Mouse (Mus musculus): ENCODE data around the gene Shf. TPM values are rescaled to one million over a fixed set of nuclear protein-coding genes. Genes with fewer than 3 reads are reported as not detected.
"Not testable (repeated sequence)": the region's sequence is repeated elsewhere in the genome, so short reads cannot be mapped to it uniquely, and the experiment has no call there.

The Shf gene
- total RNA-seq, 2 experiments from 2014 or later = 6.3 TPM; not detected in 1

DNA sequence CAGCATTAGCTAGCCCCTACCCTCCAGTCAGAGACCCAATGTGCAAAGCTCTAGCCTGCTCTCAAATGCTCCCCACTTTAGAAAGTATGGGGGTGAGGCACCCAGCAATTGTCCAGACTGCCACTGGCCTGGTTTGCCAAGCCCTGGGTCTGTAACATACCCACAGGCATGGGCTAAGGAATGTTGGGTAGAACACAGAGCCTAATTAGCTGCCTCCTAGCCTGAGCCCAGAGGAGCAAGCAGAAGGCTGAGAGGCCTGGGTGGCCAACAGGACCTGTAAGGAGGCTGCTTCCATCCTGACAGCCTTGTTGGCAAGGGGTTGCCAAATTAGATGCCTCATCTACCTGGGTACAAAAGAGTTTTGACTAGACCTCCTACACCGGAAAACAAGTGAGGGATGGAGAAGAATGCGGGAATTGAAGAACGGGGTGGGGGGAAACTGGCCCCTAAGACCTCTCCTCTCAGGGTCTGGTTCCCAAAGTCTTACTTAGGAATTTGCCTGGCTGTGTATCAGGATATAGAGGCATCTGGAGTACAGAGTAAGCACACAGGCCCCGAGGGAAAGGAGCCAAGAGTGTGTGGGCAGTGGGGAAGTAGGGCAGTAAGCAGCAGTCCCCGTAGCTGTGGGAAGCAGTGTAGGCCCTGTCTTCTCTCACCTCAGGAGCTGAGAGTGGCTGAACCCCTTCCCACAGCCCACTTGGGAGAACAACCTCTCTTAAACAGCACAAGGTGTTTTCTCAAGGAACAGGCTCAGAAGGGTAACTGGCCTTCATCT is 17.6 kb downstream of the Shf start:
- no peak for ATAC-seq (replicated peaks; ENCODE audit: low FRiP score, poor library complexity, severe bottlenecking)

- 0 out of 2 replicates have a peak, but pooled peaks have one; percentile 13 for ATAC-seq (replicated peaks; ENCODE audit: low FRiP score, poor library complexity, severe bottlenecking)
Observed at GRCm38 (mm10) chr2:122349136-122349785, 19.7 kb downstream of the Shf start.

DNA sequence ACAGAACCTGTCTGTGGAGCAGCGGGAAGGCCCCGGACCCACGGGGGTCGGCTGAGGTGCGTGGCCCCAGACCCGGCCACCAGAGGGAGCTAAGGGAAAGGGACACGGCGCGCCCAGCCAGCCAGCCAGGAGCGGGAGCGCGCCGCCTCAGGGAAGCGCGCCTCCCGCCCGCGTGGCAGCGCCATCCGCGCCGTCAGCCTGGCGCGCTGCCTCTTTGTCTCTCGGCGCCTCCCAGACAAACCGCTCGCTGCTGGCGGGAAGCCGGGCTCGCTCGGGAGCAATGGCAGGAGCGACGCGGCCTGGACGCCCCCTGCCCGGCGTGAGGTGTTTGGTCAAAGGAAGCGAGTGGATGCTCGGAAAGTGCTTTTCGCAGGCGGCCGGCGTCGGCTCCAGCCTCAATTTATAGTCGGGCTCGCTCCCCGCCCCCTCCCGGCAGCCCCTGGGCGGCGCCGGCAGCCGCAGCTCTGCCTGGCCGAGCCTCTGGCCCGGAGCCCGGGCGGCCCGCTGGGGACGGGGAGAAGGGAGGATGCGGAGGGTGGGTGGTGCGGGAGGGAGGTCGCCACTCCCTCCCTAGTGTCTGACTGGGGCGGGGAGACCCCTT is 20.3 kb downstream of the Shf start:
- ATAC-seq (replicated peaks; ENCODE audit: low FRiP score, poor library complexity, severe bottlenecking) = peak; percentile 84

DNA sequence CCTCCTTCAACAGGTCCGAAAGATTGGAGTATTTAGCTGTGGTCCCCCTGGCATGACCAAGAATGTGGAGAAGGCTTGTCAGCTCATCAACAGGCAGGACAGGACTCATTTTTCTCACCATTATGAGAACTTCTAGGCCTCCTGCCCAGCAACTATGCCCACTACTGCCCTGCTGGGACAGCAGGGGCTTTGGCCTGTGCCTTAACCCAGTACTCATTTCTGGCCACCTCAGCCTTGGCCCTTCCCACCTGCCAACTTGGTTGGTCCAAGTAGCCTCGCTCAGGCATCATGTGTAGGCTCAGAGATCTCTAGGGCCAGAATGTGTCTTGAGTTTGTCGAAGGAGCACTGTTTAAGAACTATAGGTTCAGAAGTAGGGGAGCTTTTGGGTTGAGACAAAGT is 21.7 kb downstream of the Shf start:
- no peak for ATAC-seq (replicated peaks; ENCODE audit: low FRiP score, poor library complexity, severe bottlenecking)

GRCm38 (mm10) chr2:122346164-122346563 is 22.8 kb downstream of the Shf start:
- ATAC-seq (replicated peaks; ENCODE audit: low FRiP score, poor library complexity, severe bottlenecking) = not testable (repeated sequence)

DNA sequence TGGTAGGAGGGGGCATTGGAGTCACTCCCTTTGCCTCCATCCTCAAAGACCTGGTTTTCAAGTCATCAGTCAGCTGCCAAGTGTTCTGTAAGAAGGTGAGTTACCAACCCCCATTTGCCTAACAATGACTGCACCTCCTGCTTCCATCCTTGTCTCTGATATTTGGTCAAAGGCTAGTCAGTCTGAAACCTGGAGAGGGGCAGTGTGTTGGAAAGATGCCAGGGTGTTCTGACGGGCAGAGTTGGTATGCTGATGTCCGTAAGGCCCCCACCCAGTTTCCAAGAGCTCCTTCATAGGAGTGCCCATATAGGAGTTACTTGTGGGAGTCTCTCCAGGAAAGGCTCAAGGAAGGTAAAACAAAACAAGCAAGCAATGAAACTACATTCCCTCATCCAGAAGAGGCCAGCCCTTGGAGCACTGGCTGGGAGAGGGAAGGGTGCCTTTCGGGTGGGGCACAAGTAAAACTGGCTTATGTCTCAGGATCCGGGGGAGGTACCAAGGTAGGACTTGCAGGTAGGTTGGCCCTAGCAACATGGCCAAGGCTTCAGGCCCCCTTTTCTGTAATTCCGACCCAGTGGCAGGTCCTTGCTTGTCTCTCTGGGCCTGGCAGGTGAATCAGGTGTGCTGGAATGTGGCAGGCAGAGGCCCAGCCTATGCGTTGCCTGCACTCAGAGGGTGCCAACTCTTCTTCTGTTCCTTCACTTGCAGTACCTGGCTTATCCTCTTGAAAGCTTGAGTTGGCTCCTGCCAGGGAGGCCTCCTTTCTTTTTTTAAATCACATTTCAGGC is 23.7 kb downstream of the Shf start:
- no peak for ATAC-seq (replicated peaks; ENCODE audit: low FRiP score, poor library complexity, severe bottlenecking)

- no peak for ATAC-seq (replicated peaks; ENCODE audit: low FRiP score, poor library complexity, severe bottlenecking)
Observed at GRCm38 (mm10) chr2:122337291-122337690, 31.7 kb downstream of the Shf start.

DNA sequence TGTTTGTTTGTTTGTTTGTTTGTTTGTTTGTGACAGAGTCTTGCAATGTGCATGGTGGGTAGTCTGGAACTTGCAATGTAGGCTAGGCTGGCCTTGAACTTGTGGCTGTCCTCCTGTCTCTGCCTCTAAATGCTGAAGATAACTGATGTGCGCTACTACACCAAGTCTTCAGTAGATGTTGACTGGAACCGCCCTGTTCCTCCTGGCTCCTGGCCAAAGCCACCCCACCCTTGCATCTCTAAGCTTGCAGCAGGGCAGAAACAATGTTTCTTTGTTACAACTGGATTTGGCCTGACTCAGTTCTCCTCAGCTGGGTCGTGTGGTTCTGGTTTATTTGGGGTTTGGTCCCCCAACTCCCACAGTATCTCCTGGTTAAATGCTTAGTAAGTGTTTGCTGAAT is 34.8 kb downstream of the Shf start:
- ATAC-seq (replicated peaks; ENCODE audit: low FRiP score, poor library complexity, severe bottlenecking) = no peak

DNA sequence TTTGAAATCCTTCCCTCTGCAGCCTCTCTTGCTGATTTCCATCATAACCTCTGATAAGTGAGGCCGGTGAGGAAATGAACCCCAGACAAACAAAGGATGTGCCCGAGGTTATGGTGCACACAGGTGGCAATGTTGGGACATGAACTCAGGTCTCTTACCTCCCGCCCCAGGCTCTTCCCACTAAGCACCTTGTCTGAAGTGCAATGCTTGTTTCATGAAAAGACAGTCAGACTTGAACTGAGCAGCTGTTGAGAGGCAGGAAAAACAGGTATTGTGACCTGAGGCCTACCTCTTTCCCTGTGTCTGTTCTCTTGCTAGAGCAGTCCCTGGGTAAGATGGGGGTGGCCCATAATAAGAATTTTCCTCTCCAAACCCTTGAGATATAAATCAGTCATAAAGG is 36.7 kb downstream of the Shf start:
- ATAC-seq (replicated peaks; ENCODE audit: low FRiP score, poor library complexity, severe bottlenecking) = no peak

- ATAC-seq (replicated peaks; ENCODE audit: low FRiP score, poor library complexity, severe bottlenecking) = not testable (repeated sequence)
Observed at GRCm38 (mm10) chr2:122330317-122330716, 38.6 kb downstream of the Shf start.

DNA sequence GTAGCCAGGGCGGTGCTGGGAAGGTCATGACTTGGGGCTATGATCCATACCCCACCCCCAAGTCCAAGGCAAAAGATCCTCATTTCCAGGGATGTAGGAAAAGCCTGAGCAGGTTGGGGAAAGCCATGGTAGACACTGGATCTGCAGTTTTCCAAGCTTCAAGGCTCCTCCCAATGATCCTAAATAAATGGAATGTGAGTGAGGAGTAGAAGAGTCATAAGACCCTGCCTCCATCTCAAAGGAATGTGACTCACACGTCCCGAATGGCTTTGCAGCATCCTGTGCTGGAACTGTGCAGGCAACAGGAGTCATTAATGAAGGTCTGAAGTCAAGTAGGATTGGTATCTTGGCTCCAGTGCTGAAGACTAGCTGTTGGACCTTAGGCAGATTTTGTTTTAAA is 41.0 kb downstream of the Shf start:
- ATAC-seq (replicated peaks; ENCODE audit: low FRiP score, poor library complexity, severe bottlenecking) = no peak

DNA sequence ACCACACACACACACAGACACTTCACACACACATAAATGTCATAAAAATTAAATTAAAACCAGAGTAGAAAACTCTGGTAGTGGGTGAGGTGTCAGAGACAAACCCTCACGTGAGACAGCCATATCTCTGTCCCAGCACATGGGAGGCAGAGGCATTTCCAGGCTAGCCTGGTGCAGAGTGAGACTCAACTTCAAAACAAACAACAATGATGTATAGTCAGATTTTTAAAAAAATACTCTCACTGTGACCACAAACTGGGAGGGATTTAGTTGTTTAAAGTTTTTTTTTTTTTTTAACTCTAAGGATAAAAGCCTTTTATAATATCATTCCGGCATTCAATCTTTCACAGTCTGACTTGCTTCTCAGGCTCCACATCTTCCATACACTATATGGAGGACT is 43.6 kb downstream of the Shf start:
- no peak for ATAC-seq (replicated peaks; ENCODE audit: low FRiP score, poor library complexity, severe bottlenecking)

DNA sequence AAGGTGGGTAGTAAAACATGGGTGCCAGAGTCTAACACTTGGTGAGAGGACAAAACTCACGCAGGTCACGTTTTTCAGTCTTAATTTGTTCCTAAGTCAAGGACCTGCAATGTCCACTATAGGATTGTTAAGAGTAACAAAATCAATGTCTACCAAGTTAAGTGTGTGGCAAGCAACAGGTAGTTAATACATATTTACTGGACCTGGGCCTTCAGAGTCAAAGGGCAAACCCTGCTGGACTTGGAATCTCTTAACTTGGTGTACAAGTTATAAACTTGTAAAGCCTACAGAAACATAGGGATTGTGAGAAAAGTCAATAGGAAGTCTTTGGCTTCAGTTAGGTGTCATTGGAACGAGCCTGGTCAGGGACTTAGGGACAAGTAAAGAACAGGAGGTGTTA is 44.4 kb downstream of the Shf start:
- ATAC-seq (replicated peaks; ENCODE audit: low FRiP score, poor library complexity, severe bottlenecking) = no peak

GRCm38 (mm10) chr2:122323960-122324359 is 45.0 kb downstream of the Shf start:
- no peak for ATAC-seq (replicated peaks; ENCODE audit: low FRiP score, poor library complexity, severe bottlenecking)

- no peak for ATAC-seq (replicated peaks; ENCODE audit: low FRiP score, poor library complexity, severe bottlenecking)
Observed at GRCm38 (mm10) chr2:122317384-122317783, 51.6 kb downstream of the Shf start.

GRCm38 (mm10) chr2:122315372-122315771 is 53.6 kb downstream of the Shf start, which contains the start of gene Duox1:
TSS of gene Duox1 (plus strand) at chr2:122315672.
- ATAC-seq (replicated peaks; ENCODE audit: low FRiP score, poor library complexity, severe bottlenecking) = no peak

- no peak for ATAC-seq (replicated peaks; ENCODE audit: low FRiP score, poor library complexity, severe bottlenecking)
Observed at GRCm38 (mm10) chr2:122313536-122313935, 55.4 kb downstream of the Shf start, which contains the start of gene Duoxa1. TSS of gene Duoxa1 (minus strand) at chr2:122313730.

DNA sequence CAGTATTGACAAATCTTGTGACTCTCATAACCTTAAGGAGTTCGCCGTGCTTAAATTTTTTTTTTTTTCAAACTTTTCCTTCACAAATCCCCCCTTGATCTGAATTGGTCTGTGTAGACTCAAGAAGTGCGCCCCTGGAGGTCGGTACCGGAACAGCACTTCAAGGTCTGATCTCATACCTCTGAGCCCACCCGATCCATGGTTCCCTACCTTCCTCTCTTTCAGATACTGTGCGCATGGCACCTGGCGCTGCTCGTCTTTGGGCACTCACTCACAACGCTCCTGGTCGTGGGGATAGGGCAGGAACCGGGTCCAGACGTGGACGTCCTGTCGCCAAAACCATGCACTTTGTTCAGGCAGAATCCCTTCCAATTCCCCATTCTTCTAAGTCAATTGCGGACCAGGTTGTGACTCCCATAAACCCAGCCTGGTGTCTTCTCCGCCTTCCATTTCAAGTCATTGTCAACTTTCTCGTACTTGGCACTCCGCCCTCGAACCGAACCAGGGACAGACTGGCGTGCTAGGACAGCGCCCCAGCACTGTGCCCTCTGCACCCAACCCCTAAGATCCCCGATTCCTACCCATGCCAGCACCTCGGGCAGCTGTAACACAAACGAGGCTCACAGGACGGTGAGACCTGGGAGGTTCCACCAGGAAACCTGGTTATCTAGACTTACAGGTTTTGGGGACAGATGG is 56.1 kb downstream of the Shf start:
- ATAC-seq (replicated peaks; ENCODE audit: low FRiP score, poor library complexity, severe bottlenecking) = peak; percentile 84

GRCm38 (mm10) chr2:122311561-122311960 is 57.4 kb downstream of the Shf start:
- ATAC-seq (replicated peaks; ENCODE audit: low FRiP score, poor library complexity, severe bottlenecking) = no peak

- no peak for ATAC-seq (replicated peaks; ENCODE audit: low FRiP score, poor library complexity, severe bottlenecking)
Observed at GRCm38 (mm10) chr2:122309647-122310046, 59.3 kb downstream of the Shf start.

Data from erythroblast, adult 5-6 weeks (primary cell).